Mouse (Mus musculus) embryonic stem cell, embryonic (primary cell): ENCODE measurements at regions not wholly inside any gene's neighbourhood (a gene's known extent, or its start where the extent isn't known, plus 50 kb on each side); places are given as distances from the start of the nearest gene placed in this dataset.

ENCODE experiments used
- CTCF ChIA-PET, 4 experiments: fragments of 300-600 bp in 2 of 4; fragments of 350-600 bp in 2 of 4; sonication (Branson Sonifier 250); formaldehyde crosslinking; loops; one replicate each; lab custom pipeline; 2022; ENCODE audit warnings: inconsistent platforms in 2 of 4; lab: Charles Lee
- POLR2A ChIA-PET, 4 experiments: fragments of 300-600 bp in 2 of 4; fragments of 350-600 bp in 2 of 4; sonication (Branson Sonifier 250); formaldehyde crosslinking; loops; one replicate each; lab custom pipeline; 2022; ENCODE audit warnings: antibody characterized with exemption in 4 of 4, inconsistent platforms in 1 of 4; lab: Charles Lee

DNA sequence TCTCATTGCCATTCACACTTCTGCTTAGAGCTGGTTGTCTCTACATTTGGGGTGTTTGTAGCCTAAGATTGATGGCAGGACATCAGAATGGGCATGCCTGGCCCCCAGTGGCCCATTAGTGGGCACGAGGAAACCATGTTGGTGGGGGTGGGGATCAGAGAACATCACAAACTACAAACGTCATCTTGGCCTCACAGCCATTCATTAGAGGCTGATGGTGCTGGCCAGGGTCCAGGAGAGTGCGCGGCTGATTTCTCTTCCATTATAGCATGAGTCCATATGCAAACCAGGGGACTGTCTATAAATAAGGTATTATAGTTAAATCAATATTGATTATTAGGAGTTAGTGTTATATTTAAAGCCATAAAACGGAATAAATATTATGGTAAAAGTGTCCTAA lies 67.9 kb downstream of the 3100002H09Rik start:
- CTCF ChIA-PET = no interaction called here
- POLR2A ChIA-PET = no interaction called here

DNA sequence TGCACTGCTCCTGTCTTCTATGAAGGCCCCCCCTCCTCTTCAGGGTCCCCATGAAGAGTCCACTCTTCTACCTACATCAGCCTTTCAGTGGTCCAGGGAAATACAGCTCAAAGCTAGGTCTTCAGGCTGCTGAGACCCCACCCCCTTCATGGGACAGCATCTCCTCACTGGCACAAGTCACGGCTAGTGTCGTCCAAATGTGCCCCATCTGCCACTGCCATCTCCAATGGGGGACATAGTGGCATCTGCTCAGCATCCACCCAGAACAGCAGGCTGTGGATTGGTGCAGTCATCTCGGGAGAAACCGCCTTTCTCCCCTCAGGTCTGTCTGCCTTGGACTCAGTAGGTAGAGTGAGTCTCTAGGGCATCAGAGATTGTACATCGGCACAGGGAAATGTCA lies 72.1 kb downstream of the 3100002H09Rik start:
- POLR2A ChIA-PET = no interaction called here
- CTCF ChIA-PET = no interaction called here

DNA sequence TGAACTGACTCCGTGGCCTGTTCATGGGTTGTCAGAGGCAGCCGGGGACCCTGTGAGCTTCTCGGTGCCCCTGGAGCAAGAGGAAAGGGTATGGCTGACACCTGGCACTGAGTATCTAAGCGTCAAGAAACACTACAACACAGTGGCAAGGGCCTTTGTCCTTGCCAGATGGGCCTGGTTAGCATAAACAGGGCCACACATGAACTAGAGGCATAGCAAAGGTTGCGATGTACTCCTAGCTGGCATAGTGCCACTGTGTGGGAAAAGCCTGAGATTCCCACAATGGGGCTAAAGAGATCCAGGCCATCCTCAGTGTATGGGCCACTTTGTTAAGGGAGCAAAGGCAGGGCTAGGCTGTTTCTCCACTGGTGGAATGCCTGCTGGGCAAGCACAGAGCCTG lies 72.9 kb downstream of the 3100002H09Rik start:
- POLR2A ChIA-PET = no interaction called here
- CTCF ChIA-PET = no interaction called here

DNA sequence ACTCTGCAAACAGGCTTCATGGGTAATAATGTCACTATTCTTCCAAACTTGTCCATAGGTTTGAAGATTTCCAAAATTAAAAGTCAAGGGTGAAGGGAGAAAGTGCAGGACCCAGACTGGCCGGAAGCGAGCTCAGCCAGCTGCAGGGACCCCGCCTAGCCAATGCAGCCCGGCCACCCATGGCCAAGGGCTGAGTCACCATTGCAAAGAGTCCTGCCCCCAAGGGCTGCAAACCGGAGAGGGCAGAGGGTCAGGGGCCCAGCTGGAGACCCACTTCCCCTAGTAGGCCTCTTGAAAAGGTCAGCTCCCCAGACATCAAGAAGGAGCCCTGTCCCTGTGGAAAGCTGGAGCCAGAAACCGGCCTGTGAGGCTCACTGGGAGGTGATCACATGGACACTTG lies 77.0 kb downstream of the 3100002H09Rik start:
- ChIA-PET POLR2A (no interaction called here), CTCF (interaction anchor here in 2 of 4 experiments (0.6 to 1.2 kb wide), 2 partner anchors 391 to 728 kb away, joined by 3 read pairs; no protein-coding TSS in a partner anchor)

DNA sequence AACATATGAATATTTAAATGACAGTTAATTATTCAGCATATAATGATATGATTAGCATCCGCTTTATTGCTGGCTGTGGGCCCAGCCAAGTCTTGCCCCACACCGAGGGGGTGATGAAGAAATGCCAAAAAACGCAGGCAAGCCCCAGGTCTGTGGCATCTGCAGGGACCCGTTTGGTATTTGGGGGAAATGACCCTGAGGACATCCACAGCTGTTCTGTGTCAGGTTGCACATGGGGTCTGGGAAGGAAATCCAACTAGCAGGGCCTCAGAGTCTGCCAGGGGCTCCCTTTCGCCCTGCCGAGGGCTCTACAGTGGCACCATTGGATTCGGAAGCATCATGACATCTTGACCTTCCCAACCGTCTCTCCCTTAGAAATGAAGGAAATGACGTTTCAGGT lies 80.0 kb downstream of the 3100002H09Rik start:
- CTCF ChIA-PET = no interaction called here
- POLR2A ChIA-PET = no interaction called here

DNA sequence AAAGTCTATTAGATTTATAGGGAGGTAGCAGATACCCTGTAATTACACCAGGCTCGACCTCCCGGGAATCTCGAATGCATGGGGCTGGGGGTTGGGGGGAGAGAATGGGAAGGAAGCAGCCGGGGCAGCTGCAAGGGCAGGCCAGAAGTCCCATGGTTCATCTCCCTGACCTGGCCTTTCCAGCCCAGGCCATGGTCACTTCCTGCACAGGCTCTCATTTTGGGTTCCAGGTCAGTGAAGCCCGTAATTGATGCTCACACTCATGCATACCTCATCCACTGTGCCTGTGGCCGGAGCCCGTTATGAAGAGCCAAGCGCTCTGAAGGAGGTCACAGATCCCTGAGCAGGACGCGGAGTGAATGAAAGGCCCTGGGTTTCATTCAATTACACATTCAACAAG lies 83.8 kb downstream of the 3100002H09Rik start:
- CTCF ChIA-PET = interaction anchor here in 1 of 4 experiments (1.6 kb wide), 1 partner anchor 25 kb away, joined by 3 read pairs; no protein-coding TSS in a partner anchor
- POLR2A ChIA-PET = no interaction called here

DNA sequence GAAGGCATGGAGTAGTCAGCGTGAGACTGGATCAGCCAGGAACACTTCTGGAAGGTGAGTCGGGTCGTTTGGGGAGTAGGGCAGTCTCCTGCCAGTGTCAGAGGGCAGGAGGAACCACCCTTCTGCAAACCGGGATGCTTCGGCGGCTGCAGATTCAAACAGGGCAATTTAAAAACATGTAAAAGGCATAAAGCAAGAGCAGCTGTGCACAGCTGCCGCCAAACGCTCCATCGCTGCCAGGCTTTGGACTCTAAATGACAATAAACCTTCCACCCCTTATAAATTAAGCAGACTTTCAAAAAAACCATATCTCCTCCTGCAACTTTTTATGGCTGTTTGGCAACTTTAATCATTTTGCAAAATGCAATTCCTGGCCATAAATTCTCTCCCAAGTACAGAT lies 84.2 kb downstream of the 3100002H09Rik start:
- CTCF ChIA-PET = interaction anchor here in 1 of 4 experiments (1.6 kb wide), 1 partner anchor 25 kb away, joined by 3 read pairs; no protein-coding TSS in a partner anchor
- POLR2A ChIA-PET = no interaction called here

DNA sequence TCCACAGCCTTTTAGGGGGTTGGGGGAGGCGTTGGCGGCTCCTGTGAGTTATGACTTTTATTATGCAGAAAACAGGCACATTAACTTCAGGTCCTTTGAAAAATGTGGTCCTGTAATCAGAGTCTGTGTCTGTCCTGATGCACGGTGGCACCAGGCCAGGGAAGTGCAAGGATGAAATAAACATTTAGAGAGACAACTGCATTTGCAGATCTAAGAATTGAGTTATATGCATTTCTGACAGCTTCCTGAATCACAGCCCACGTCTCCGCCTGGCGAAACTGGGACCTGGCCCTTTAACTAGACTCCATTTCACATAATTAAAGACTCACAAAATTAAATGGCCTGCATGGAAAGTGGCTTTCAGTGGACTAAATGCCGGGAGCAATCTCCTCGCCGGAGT lies 90.3 kb downstream of the 3100002H09Rik start:
- POLR2A ChIA-PET = interaction anchor here in 1 of 4 experiments (0.7 kb wide), 1 partner anchor 60 kb away, joined by 3 read pairs; no protein-coding TSS in a partner anchor
- CTCF ChIA-PET = no interaction called here

DNA sequence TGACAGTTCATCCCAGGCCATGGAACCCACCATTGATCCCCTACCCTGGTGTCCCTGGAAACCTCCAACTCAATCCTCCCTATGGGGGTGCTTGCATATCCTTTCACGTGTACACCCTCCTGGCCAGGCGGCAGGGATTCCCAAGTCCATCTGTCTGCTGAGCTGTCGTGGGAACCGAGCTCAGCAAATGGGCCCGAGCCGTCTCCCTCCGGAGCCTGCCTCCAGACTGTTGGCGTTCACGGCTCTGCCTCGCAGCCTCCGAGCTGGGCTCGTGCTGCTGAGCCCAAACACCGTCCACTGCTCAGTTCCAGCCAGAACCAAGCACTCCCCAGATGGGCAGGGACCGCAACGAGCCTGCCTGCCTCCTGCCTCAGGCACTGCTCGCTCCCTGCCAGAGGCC lies 98.8 kb downstream of the 3100002H09Rik start:
- POLR2A ChIA-PET = no interaction called here
- CTCF ChIA-PET = no interaction called here

DNA sequence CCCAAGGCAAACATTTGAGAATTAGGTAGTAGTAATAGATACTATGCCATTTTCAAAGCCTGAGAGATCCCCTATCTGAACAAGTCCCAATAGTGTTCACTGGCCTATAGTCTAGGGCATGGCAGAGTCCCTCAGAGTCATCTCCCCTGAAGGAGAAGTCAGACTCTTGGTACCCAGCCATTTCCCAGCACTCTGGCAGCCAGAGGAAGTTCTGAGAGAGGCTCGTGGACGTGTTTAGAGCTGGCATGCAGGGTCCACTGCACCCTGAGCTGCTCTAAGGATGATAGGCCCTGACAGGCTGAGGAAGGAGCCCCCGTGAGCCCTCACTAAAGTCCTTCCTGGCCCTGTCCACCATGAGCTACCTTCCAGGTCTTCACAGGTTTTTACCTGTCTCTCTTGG lies 99.8 kb downstream of the 3100002H09Rik start:
- ChIA-PET CTCF (no interaction called here), POLR2A (interaction anchor here in 1 of 4 experiments (1.5 kb wide), 1 partner anchor 25 kb away, joined by 3 read pairs; no protein-coding TSS in a partner anchor)

DNA sequence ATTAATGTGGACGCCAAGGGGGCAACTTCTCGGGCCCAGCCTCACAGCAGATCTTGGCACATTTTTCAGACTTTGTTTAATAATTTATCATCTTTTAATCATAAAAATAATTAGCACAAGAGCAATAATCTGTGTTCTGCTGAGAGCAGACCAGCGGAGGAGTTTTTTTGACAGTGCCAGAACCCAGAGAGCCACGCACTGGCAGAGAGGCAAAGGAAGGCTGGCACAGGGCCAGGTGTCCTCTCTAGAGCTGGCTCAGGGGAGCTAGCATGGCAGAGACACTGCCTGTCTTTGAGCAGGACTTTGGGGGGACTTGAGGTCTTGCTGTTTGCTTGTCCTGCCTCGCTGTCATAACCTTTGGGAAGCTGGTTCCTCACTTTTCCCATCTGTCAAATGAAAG lies 100.9 kb downstream of the 3100002H09Rik start:
- POLR2A ChIA-PET = interaction anchor here in 2 of 4 experiments (0.6 to 1.5 kb wide), 2 partner anchors 9 to 24 kb away, joined by 3 read pairs; no protein-coding TSS in a partner anchor
- CTCF ChIA-PET = interaction anchor here in 1 of 4 experiments (0.5 kb wide), 1 partner anchor 122 kb away, joined by 3 read pairs; no protein-coding TSS in a partner anchor

DNA sequence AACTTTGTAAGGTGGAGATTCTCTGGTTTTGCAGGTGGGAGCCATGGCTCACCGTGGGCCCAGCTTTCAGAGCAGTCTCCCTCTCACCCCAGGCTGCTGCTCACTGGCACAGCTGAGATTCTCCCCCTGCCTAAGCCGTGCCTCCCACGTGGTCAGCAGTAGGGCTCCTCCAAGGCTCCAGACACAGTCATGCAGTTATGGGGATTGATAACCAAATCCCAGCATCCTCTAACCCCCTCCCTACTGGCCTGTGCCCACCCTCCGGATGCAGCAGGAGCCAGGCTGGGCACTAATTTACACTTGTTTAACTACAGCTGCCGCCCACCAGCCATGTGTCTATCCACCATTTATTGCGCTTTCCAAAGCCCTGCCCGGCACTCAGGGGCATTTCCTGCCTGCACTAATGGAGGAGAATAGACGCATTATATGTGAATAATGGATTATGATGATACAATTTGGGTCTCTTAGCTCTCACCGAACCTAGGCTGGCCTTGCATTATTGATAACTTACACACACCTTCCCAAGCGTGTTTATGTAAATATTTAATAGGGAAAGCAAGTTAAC lies 104.4 kb downstream of the 3100002H09Rik start:
- ChIA-PET CTCF (no interaction called here), POLR2A (no interaction called here)

DNA sequence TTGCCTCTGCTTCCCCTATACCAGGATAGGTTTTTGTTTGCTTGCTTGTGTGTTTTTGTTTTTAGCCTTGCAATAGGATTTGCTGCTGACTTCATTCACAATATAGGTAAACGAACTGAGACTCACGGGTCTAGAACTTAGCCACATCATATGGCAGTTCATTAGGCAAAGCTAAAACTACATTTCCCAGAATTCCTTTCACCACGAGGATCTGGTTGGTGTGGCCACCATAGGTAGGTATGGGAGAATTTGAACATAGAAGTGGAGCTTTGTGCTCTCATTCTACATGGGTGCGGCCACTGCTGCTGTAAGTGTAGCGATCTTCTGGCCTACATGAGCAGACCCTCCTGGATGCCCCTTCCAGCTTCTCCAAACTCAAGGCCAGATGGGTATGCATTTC lies 108.8 kb downstream of the 3100002H09Rik start:
- CTCF ChIA-PET = interaction anchor here in 1 of 4 experiments (0.6 to 1.2 kb wide), 2 partner anchors 212 to 273 kb away, joined by 3 read pairs; no protein-coding TSS in a partner anchor
- POLR2A ChIA-PET = interaction anchor here in 2 of 4 experiments (1.0 to 1.9 kb wide), 4 partner anchors 15 to 156 kb away, joined by 3 to 7 read pairs (median 6); partner anchors contain the start of gene Pou3f1 (in 1 of the 2)

DNA sequence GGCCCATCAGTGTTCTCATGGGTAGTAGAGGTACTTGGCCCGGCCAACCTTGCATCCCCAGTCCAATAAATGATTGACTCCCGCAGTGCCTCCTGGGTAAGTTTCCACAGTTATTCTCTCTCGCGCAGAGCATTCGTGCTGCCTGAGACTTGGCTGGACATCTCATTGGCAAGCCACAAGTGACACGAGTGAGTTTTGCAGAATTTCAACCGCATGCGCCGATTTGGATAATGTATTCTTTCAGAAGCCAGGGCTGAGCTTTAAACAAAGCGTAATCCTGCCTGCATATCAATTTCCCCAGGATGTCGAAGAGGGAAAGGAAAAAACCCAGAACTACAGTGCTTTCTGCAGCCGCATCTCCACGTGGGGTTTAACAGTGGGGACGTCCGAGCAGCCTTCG lies 112.6 kb downstream of the 3100002H09Rik start:
- ChIA-PET CTCF (no interaction called here), POLR2A (interaction anchor here in 1 of 4 experiments (1.8 kb wide), 1 partner anchor 11 kb away, joined by 7 read pairs; no protein-coding TSS in a partner anchor)

DNA sequence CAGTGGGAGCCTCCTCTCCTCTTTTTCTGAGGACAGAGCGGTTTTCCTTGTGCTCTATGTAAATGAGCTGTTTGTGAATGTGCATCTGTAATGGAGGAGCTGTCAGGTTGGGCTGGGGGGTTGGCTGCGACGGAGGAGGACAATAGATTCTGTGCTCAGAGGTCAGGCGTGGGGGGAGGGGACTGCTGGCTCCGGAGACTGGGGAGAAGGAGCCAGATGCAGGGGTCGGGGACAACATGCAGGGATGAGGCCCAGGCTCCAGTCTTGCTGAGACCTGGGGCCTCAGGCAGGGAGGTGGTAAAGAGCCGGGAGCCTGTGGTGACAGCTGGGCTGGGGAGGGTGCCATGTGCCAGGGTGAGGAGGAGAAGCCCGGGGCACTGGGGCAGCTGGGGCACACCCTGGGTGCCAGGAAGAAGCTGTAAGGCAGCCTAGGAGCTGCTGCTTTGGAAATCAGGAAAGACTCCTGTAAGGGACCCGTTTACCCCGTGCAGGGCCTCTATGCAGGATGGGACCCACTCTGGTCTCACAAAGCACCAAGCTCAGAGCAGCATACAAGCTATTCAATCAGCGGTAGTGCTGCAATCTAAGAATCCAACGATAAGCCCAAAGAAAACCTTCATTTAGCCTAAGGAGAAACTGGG lies 124.5 kb downstream of the 3100002H09Rik start:
- CTCF ChIA-PET = interaction anchor here in 3 of 4 experiments (0.5 to 1.3 kb wide), 7 partner anchors 105 to 515 kb away, joined by 3 to 5 read pairs (median 3); no protein-coding TSS in a partner anchor
- POLR2A ChIA-PET = interaction anchor here in 3 of 4 experiments (0.5 to 2.3 kb wide), 17 partner anchors 10 to 569 kb away, joined by 3 to 8 read pairs (median 3); partner anchors contain the start of genes Pou3f1 (in 1 of the 3) and Rragc (in 1 of the 3)

DNA sequence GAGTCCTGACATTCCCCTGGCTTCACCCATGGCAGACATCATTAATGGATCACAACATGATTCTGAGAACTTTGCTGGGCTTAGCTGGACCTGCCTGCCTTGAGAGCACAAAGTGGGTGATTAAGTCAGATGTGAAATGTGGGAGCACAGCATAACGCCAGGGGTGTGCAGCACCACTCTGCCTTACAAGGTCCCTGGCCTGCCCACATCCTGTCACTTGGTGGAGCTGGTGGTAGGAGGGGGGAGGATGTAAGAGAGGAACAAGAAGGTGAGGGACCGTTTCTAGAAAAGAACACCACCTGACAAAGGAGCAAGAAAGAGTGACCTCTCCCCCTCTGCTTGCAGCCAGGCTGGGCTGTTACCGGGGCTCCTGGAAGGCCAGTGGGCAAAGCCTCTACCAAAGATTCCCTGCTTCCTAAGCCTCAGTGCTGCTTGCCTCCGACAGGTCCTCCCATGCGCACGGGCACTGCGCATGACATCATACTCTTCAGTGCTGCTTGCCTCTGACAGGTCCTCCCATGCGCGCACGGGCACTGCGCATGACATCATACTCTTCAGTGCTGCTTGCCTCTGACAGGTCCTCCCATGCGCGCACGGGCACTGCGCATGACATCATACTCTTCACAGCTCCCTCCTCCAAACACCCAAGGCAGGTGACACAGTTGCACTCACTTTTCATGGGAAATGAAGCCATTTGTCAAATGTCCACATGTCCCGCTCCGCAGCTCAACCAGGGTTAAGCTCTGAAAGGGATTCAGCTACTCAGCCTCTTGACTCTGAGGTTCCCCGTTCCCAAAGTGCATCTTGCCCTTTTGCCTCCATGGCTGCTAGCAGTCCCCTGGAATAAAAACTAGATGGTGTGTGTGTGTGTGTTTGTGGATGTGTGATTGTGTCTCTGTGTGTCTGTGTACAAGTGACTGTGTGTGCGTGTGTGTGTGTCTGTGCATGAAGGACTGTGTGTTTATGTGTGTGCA lies 125.7 kb downstream of the 3100002H09Rik start:
- ChIA-PET POLR2A (interaction anchor here in 3 of 4 experiments (0.6 to 2.3 kb wide), 9 partner anchors 9 to 172 kb away, joined by 3 to 8 read pairs (median 3); partner anchors contain the start of gene Pou3f1 (in 1 of the 3)), CTCF (interaction anchor here in 2 of 4 experiments (0.6 to 0.7 kb wide), 4 partner anchors 16 to 514 kb away, joined by 3 read pairs; no protein-coding TSS in a partner anchor)

DNA sequence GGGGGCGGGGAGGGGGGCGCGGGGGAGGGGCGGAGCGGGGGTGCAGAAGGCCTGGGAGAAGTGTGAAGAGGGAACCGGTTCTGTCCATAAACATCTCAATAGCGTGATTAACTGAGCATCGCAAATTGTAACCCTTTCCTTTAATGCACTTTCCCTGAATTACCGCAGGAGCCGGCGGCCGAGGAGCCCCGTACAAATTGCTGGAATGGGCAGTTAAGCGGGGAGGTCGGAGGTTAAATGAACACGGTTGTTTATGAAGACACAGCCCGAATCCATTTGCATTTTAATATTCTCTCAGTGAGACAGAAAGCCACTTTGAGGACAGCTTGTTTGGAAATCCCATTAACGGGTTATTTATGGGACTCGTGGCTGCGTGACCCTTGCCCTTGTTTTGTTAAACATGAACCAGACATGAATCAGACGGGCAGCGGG lies 132.7 kb downstream of the 3100002H09Rik start:
- POLR2A ChIA-PET = interaction anchor here in 1 of 4 experiments (0.6 kb wide), 1 partner anchor 131 kb away, joined by 4 read pairs; no protein-coding TSS in a partner anchor
- CTCF ChIA-PET = interaction anchor here in 2 of 4 experiments (0.6 to 1.4 kb wide), 2 partner anchors 28 to 306 kb away, joined by 3 to 4 read pairs; no protein-coding TSS in a partner anchor

DNA sequence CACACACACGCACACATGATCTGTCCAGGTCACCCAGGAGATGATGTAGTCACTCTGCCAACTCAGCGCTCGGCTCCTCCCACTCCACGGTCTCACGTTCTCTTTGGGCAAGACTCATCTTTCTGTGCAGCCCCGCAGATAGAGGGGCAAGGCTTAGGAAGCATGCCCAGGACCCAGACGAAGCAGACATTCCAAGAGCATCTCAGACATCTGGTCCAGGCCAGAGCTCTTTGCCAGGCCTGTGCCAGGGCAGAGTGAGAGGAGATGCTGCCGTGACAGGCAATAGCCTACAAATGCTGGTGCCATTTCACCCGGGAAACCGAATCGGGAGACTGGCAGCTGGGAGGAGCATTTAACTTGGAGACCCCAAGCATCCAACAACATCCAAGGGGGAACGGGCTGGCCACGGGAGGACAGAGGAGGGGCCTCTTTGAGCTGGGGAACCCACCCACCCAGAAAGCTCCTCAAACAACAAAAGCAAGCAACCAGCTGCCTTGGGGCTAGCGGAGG lies 133.2 kb downstream of the 3100002H09Rik start:
- POLR2A ChIA-PET = no interaction called here

More for the DNA sequence above, 133.2 kb downstream of the 3100002H09Rik start:
- CTCF ChIA-PET = interaction anchor here in 3 of 4 experiments (0.6 to 1.4 kb wide), 4 partner anchors 9 to 307 kb away, joined by 3 to 4 read pairs (median 3); no protein-coding TSS in a partner anchor
